ENCODE assay signal across 12 mouse cellular contexts in the genomic region with DNA sequence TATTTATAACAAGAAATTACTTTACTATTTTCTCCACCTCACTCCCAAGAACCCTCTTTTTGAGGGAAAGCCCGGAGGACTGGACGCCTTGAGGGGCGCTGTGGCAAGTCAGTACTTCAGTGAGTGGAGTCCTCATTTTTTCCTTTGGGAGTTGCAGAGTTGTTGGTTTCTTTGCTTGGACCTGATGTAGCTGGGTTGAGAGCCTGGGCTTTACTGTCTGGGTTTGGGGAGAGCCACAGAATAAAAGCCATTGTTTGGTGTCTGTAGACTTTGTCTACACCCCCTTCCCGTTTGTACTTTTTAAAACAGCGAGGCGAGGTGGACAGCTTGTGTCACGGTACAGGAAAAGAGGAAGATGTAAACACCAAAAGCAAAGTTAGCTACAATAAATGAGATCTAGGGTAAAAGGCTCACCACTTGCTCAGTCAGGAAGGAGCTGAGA. TPM values are rescaled to one million over a fixed set of nuclear protein-coding genes. Genes with fewer than 3 reads are reported as not detected.
DNase-seq lines count a peak whose midpoint lies in the region; ATAC-seq and TF ChIP-seq lines count a peak whose summit lies in the region.
"Had no signal": no experiment of that assay in that cellular context is flagged by ENCODE, and none has a peak within 500 bp of the region (broad histone marks: within the 10 kb centered on the region; RNA-seq: fewer than 3 reads in every experiment).

No protein-coding gene starts in this region.

- peak; percentile 51 for DNase-seq in cerebellum, adult 9-10 months
- peak; percentile 38 to 60 for DNase-seq in cerebellum, postnatal 25 days
- DNase-seq in hindbrain, embryonic 10.5 days (ENCODE audit: low spot score), result peak; percentile 40
- DNase-seq in midbrain, postnatal 0 days (ENCODE audit: low spot score), result no peak
- no peak for DNase-seq in adrenal gland, postnatal 4 days (ENCODE audit: low spot score in 2 of 2)
- DNase-seq in spleen, postnatal 36 days (ENCODE audit: low spot score in 2 of 2), result no peak
- DNase-seq in left cerebral cortex, adult 18-20 months (ENCODE audit: low spot score in 2 of 2), result no peak

- 0% methylated on average over 7 of the region's 7 CpGs for WGBS in hindbrain, embryonic 10.5 days
- WGBS in midbrain, postnatal 0 days, result 7% methylated on average over 7 of the region's 7 CpGs

- H3K4me2 ChIP-seq in midbrain, postnatal 0 days (ENCODE audit: low read depth, low read length, poor library complexity, severe bottlenecking), result peak overlapping the region; percentile 20; the same call in 1 of the 2 replicates
- H3K4me2 ChIP-seq: intestine, embryonic 15.5 days had no signal

- H3K36me3 ChIP-seq in hindbrain, embryonic 10.5 days, result no peaks in the 10 kb centered on the region
- H3K36me3 ChIP-seq in midbrain, postnatal 0 days (ENCODE audit: insufficient read depth, low read length), result no peaks in the 10 kb centered on the region
- H3K36me3 ChIP-seq: intestine, embryonic 15.5 days had no signal

- no peaks in the 10 kb centered on the region for H3K9me3 ChIP-seq in hindbrain, embryonic 10.5 days
- H3K9me3 ChIP-seq in midbrain, postnatal 0 days (ENCODE audit: low read length), result no peaks in the 10 kb centered on the region
- H3K9me3 ChIP-seq: intestine, embryonic 15.5 days had no signal

- H3K27me3 ChIP-seq in hindbrain, embryonic 10.5 days (ENCODE audit: insufficient read depth, poor library complexity, severe bottlenecking), result peaks cover 99% of the 10 kb centered on the region
- H3K27me3 ChIP-seq in midbrain, postnatal 0 days (ENCODE audit: insufficient read depth, low read length), result peaks cover 89% of the 10 kb centered on the region

- peaks cover 74% of the 10 kb centered on the region for H3K4me1 ChIP-seq in hindbrain, embryonic 10.5 days (replicated peaks)
- no peaks in the 10 kb centered on the region for H3K4me1 ChIP-seq in midbrain, postnatal 0 days (ENCODE audit: insufficient read depth, low read length)

- peak overlapping the region; percentile 73 for H3K4me3 ChIP-seq in hindbrain, embryonic 10.5 days
- H3K4me3 ChIP-seq in midbrain, postnatal 0 days (ENCODE audit: low read depth, low read length), result no peak overlapping the region
- H3K4me3 ChIP-seq: intestine, embryonic 15.5 days had no signal

- no peak for TF ChIP-seq CTCF in midbrain, postnatal 0 days (IDR thresholded peaks at IDR 0.05)

- H3K9ac ChIP-seq in midbrain, postnatal 0 days (replicated peaks; ENCODE audit: low read length, poor library complexity, severe bottlenecking), result no peak overlapping the region
- H3K9ac ChIP-seq: intestine, embryonic 15.5 days had no signal

- peak overlapping the region; percentile 79 for H3K27ac ChIP-seq in hindbrain, embryonic 10.5 days
- no peak overlapping the region for H3K27ac ChIP-seq in midbrain, postnatal 0 days (ENCODE audit: low read depth, low read length)
- H3K27ac ChIP-seq: intestine, embryonic 15.5 days; macrophage had no signal

- ATAC-seq in cerebellum, adult (ENCODE audit: insufficient number of reproducible peaks, low FRiP score, low TSS enrichment), result no peak
- ATAC-seq in midbrain, postnatal 0 days (ENCODE audit: low FRiP score), result no peak
- ATAC-seq: intestine, embryonic 15.5 days had no signal

RNA-seq across cellular contexts. Expression of a gene that starts 10.2 kb away (rescaled TPM):
- polyA plus RNA-seq in hindbrain, embryonic 10.5 days (2016; fragmentation: Nextera tagmentation; extraction: Ambion mirVana), result 24.7 and 27.0 TPM in 2 replicates
- total RNA-seq in midbrain, postnatal 0 days (2014; rRNA removed), result 15.4 and 27.1 TPM in 2 replicates
- 6.9 and 11.3 TPM in 2 replicates for polyA plus RNA-seq in midbrain, postnatal 0 days (2015; fragmentation: Nextera tagmentation; extraction: Ambion mirVana)
- 1 to 10 TPM; 1.1 to 4.5 TPM for total RNA-seq in adrenal gland, postnatal 4 days (2021)
- 10 to 100 TPM in 1 of 2 experiments, 1 to 10 TPM in 1; 8.8 to 10.3 TPM for total RNA-seq in left cerebral cortex, adult 18-20 months (2021)
- total RNA-seq: liver, adult 2 months had no signal
- polyA plus RNA-seq: gonadal fat pad, adult 2 months; liver, adult 2 months; macrophage had no signal

Comparison
In these comparisons a context has a peak if more than half of its experiments do, and no peak if none do; other contexts are left out.
1. DNase-seq: peak in cerebellum, adult 9-10 months (single experiment), cerebellum, postnatal 25 days (2 of 2) and hindbrain, embryonic 10.5 days (single experiment); none in midbrain, postnatal 0 days (single experiment), adrenal gland, postnatal 4 days (0 of 2), spleen, postnatal 36 days (0 of 2) and left cerebral cortex, adult 18-20 months (0 of 2).